Mouse (Mus musculus) B cell, adult 2 months (primary cell): ENCODE measurements around the gene Krt31.

ENCODE experiments used
- DNase-seq, 2 experiments: peaks; one replicate each; pipeline ENCODE4 v3.0.0; 2022

The Krt31 gene

DNA sequence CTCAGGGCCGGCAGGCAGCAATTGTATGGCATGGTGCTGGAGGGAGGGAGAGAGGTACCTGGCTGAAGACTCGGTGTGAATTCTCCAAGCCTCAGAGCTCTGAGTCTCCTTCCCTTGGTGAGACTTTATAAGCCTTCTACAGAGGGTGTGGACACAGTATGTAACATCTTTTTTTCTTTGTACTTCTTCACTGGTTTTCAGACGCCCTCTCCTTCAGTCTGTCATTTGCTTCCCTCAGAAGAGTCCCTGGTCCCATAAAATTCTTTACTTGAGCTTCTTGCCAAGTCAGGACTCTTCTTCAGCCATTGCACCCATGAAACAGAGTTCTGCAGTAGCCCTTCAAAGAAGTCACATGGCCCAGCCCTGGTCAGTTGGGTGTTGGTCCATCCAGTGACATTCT is at the start of gene Krt31:
Gene Krt31, minus strand, starts transcription at position 101 of the 400 bp plus-strand sequence.
- DNase-seq = no peak

DNA sequence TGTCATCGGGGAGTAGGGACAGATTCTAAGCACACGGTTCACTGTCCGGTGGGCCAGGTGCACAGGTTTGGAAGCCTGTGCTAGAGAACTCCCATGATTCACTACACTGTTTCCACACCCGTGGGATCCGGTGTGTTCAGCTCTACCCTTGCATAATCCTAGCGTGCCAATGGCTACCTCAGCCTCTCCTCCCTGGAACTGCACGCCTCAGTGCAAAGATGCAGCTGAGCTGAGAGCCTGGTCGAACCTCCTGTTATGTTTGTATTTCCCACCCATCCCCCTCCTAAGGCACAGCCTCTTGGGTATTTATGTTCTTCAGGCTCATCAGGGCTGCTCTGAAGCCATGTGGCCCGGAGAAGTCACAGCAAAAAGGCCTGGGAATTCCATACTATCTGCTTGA is 47.5 kb upstream of the Krt31 start:
- no peak for DNase-seq

DNA sequence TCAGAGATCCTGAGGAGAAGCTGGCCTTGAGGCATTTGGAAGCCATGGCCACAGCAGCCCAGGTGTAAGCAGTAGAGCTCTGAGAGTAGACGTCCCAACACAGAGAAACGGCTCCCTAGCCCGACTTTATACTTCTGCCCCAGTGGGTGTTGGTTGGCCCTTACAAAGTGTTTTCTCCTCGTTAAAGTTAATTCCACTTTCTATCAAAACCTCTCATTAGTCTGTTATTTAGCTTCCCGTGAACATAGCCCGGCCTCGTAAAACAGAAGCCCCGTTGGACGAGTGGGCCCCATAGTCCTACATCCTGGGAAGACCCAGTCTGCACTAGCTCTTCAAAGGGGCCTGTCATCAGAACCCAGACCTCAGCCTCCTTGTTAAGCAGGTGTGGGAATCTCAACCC is 45.8 kb upstream of the Krt31 start, which contains the start of gene Krt35:
Gene Krt35, minus strand, starts transcription at position 101 of the 400 bp plus-strand sequence.
- DNase-seq = no peak

DNA sequence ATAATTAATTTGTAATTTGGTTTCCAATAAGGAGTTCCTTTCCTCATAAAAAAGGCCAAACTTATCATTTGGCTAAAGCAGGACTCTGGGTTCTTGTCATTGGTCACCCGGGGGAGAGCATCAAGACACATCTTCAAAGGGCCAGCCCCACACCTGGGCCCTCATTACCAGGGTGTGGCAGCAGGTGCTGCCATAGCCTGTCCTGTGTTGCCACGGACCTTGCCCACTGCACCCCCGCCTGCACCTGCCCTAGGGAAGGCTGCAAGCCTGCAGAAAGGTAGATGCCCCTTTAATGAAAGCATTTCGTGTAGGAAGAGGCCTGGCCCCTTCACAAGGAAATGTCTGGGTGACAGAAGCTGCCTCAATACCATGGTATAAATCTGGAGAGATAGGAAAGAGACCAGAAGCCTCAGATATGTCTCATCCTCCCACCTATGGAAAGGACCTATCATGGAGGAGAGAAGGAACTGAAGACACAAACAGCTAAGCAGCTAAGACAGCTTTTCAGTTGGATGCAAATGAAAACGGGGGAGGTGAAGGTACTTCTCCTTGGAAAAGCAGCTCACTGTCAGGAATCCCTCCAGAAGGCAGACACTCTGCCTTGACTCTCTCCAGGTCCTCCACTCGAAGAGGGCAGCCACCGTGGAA is 38.2 kb upstream of the Krt31 start:
- DNase-seq = no peak

DNA sequence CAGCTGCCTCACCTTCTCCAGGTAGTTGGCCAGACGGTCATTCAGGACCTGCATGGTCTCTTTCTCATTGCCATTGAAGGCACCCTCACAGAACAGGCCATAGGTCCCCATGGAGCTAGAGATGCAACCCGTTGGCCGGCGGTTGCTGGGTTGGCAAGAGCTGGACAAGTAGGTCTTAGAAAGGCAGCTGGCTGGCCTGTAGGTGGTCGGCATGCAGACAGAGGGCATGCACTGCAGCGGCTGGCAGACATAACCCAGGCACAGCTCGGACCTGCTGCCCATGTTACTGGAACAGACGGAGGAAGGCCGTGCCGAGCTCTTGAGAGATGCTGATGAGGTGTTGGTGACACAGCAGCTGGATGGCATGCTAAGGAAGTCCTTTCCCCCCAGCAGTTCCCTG is 37.5 kb upstream of the Krt31 start, which contains the start of gene Krt32:
Gene Krt32, minus strand, starts transcription at position 366 of the 400 bp plus-strand sequence.
- no peak for DNase-seq

DNA sequence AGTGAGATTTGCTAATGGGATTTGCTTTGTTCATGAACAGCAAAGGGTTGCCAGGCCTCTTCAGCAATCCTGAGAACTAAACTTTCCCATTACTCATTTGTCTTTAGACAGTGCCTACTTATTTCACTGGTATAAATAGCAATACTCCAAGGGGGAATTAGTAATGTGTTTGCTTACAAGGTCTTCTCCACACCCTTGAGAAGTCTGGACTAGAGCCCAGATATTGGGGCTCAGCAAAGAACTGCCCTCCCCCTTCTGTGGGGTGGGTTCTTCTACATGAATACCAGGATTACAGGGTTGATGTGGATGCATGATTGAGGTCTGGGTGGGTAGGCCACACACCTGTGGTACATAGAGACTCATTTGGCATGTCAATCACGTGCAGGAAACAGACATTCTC is 23.5 kb upstream of the Krt31 start:
- no peak for DNase-seq

DNA sequence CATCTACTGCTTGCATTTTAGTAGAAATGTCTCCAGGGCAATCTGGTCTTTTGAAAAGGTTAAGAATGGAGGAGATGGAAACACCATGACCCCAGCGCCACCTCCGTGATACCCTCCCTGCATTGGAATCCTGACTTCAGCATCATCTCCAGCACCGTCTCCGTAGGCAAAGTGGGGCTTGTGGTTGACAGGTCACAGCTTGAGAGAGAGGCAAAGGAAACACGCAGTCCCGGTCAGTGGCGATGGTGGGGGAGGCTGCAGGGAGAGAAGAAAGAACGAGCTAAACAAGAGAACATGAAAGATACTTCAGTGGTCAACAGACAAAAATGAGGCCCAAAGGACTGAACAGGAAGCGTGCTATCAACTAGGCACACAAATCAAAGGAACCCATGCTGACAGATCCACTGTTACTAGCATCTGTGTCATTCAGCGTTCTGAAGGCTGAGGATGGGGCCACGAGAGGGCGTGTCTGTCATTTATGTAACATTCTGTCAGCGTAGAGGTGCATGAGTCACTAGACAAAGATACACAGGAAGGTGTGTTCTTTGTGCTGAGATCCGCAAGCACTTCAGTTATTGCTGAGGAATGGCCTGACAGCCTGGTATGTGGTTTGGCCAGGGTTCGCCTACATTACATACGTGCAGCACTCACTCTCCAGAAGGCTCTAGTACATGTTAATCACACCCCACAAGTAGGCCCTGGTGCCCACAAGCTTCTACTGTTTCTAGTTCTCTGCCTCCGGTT is 17.1 kb upstream of the Krt31 start:
- DNase-seq = no peak

DNA sequence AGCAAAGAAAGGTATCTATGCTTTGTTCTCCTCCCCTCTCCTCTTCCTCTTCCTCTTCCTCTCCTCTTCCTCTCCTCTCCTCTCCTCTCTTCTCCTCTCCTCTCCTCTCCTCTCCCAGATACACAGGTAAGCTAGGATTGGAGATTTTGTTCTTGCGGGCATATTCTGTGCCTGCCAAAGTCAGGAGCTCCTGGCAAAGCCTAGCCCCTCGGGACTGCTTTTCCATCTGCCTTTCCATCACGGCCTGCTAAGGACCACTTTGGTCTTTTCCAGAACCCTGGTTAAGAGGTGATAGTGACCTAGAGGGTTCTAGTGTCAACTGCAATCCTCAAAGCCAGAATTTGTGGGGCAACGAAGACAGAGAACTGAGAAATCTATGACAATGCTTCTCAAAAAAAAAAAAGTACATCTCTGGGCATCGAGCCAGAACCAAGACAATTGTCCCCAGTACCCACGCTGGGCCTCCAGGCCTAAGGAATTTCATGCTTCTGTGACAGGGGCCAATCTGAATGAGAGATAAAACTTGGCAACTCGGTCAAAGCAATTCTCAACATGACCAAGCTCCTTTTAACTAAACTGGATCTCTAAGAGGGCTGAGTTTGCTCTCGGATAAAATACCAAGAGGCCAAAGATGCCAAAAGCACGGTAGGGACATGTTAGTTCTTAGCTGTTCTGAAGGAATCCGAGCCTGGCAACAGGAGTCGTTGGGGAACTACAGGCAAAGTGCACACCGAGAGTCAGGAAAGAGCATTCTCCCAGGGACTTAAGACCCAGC is 16.1 kb upstream of the Krt31 start:
- DNase-seq = no peak

DNA sequence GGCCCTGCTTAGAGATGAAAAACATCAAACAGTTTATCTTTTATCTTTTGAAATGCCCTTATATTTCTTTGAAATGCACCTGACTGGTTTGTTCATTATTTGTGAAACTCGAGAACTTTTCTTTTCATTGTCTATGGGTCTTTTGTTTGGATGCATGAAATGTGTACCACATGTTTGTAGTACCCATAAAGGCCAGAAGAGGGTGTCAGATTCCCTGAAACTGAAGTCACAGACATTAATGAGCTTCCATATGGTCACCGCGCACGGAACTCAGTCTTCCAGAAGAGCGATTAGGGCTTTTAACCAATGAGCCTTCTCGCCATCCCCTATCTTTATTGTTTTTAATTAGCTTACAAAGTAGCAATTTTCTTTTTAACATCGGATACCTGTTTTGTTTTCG is 8.5 kb upstream of the Krt31 start:
- no peak for DNase-seq

DNA sequence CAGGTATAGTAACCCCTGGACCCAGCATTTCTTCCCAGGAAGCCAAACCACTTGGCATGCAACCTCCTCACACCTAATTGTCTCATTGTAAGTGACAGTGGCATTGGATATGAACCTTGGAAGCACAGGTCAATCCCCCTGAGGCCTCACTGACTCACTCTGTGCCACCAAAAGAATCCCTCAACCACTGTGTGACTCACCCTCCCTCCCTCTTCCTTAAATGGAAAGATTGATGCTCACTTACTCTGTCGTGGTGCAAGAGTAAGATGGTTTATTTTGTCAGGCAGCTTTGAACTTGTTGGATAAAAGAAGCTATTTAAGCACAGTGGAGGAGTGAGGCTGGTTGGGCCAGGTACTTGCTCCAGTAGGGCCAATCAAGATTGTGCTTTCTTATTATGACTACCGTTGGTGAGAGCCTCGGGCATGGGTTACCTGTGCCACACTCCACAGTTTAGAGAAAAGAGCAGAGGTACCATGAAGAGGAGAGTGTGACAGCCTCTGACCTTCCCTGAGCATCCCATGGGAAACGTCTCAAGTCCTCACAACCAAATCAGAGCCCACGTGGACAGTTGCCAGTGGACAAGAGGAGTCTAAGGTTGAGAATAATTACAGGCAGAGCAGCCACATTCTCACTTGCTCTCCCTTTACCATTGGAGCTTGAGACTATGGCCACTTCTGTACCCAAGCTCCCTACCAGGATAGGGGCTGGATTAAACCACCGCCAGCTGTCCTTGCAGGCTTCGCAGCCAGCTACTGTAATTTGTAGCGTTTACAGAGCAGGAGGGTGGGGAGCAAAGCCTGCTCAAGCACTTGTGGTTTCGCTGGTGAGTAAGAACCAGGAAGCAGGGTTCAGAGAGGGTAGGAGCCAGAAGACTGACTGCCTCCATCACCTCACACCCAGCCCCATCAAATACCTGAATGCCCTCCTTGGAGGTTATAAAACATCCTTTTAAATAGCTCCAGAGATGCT is 5.6 kb upstream of the Krt31 start:
- DNase-seq = no peak

DNA sequence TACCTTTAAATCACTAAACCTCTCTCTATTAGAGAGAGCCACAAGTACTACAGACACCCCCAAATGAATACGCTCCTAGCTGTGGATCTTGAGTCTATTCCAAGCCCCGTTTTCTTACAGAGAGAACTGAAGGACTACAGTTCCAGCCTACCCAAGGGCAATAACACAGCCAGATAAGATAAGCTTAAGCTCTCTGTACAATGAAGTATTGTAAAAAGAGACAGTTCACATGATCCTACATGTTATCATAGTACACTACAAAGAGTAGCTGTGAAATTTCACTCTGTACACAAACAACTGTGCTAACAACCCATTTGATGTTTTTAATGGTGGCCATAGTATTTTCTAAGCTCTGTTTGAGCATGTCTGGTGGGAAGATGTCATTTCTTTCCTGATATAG is 3.2 kb downstream of the Krt31 start:
- DNase-seq = no peak

DNA sequence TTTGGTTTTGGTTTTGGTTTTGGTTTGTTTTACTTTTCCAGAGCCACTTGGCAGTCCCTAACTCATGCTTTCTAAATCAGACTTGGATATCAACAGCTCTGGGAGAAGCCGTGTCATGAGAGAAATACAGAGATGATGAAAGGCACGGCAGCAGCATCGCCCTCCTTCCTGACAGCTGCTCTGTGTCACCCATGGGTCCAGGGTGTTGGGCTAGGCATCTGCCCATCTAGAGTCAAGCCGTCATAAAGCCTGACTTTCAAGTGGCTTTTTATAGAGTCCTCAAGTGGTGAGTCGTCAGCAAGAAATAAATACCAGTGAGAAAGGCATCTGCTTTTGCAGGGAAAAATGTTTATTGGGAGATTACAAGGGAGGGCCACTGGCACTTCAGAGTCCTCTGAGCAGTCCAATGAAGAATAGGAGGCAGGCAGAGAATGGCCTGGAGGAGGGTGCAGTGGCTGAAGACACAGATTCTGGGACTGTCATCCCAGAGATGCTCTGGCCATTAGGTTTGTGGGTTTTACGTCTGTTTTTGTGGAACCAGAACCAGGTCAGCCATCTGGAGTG is 4.0 kb downstream of the Krt31 start:
- no peak for DNase-seq

DNA sequence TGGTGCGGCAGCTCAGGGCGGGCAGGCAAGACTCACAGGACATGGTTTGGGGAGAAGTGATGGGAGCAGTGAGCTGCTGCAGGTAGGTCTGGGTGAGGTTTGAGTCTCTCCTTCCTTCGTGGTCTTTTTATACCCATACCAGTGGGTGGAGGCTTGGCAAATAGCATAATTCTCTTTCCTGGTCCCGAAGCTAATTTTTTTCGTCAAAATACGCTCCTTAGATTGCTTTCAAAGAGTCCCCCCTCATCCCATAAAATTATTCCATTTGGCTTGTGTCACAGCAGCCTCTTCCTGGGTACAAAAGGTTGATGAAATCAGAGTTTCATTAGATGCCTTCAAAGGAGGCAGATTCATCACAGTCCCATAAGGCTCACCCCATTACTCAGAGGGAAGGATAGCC is 8.9 kb downstream of the Krt31 start, which contains the start of gene Krt34:
Gene Krt34, minus strand, starts transcription at position 101 of the 400 bp plus-strand sequence.
- no peak for DNase-seq

DNA sequence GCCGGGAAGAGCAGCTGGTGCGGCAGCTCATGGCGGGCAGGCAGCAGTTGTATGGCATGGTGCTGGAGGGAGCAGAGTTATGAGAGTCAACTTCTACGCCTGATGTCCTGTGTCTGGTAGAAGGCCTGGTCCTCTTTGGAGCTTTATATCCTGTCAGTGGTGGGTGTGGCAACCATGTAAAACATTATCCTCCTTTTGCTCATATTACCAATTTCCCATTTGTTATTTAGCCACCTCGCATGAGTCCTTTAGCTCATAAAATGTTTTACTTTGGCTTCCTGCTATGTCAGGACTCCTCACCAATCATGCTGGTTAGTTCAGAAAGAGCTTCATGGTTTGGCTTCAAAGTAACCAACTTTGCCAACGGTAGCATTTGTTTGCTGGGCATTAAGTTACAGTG is 20.6 kb downstream of the Krt31 start, which contains the start of gene Krt33b:
Gene Krt33b, minus strand, starts transcription at position 101 of the 400 bp plus-strand sequence.
- DNase-seq = no peak

DNA sequence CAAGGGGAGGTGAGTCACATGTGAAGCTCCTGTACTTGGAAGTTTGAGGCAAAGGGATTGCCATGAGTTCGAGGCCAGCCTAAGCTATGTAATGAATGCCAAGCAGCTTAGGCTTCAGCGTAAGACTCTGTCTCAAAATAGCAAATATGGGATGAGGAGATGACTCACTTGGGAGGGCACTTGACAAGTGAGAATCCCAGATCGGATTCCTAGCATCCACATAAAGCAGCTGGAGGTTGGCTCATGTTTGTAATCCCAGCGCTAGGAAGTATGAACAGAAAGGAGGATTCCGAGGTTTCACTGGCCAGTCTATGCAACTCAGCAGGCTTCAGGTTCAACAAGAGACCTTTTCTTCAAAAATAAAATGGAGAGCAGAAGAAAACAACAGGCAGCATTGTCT is 28.9 kb downstream of the Krt31 start:
- DNase-seq = no peak

DNA sequence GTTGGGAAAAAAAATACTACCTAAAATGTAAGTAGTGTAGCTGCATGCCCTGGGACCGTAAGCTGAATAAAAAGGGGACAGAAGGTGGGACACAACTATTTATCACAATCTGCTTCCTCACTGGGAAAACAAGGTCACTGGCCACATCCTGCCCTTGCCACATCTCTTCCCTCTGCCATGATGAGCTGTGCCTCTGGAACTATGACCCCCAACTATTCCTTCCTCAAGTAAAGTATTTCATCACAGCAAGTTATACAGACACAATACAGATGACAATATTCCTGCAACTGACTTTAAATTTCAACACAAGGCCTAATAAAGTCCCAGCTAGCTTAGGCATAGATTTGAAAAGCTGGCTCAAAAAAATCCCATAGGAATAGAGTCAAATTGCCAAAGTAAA is 30.9 kb downstream of the Krt31 start:
- DNase-seq = no peak

DNA sequence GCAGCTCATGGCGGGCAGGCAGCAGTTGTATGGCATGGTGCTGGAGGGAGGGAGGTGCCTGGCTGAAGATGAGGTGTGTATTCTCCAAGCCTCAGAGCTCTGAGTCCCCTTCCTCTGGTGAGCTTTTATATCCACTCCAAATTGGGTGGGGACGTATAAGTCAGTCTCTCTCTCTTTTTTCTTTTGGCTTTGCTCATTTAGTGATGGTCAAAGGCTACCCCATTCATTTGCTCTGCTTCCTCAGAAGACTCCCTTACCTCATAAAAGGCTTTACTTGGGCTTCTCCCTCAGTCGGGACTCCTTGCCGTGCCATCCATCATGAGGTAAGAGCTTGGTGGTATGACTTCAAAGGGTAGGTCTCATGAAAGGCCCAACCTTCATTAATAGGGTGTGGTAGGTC is 34.2 kb downstream of the Krt31 start, which contains the start of gene Krt33a:
Gene Krt33a, minus strand, starts transcription at position 101 of the 400 bp plus-strand sequence.
- DNase-seq = no peak

DNA sequence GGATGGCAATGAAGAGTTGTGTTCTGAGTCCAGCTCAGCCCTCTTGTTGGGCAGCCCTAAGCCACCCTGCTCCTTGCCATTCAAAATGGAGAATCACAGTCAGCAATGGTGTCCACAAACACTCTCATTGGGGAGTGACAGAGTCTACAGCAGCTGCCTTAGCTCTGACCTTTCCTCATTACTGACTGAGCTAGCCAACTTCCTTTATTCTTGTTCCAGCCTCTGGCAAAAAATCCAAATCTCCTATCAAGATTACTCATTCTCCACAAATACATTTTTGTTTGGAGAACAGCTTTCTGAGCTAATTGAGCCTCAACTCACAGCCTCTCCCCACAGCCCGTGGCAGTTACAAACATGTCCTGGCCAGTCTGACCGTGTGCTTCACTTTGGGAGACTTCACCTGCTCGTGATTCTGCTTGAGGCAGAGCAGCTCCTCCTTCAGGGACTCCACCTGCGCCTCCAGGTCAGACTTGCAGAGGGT is 36.6 kb downstream of the Krt31 start:
- DNase-seq = no peak

DNA sequence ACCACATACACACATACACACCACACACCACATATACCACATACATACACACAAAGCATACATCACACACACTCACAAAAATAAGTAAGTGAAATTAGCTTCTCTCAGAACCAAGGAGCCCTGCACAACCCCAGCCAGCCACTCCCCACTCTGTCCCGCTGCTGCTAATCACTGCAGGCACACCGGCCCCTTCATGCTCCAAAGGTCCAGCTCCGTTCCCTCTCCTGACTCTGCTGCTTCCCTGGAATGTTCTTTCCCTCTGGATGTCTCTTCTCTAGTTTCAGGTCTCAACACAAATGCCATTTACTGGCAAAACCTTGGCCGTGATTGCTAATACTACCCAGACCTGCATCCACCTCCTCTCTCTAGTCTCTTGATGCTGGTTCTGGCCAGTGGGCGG is 39.7 kb downstream of the Krt31 start:
- DNase-seq = no peak

DNA sequence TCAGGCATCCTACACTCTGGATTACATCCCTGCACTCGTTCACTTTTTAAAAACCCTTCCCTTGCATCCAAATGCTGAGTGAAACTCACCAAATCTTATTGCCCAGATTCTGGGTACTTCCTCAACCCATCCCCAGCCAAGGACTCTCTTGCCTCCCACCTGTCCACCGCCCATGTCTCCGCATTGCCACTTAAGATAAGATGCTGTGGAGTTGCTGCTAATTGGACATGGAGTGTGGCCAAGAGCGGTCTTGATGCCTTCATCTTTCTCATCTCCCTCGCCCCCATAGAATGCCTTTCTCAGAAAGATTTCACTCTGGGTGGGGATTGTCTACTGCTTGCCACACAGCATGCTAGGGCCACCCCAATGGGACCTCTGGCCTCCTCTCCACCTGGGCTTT is 42.0 kb downstream of the Krt31 start:
- DNase-seq = no peak

DNA sequence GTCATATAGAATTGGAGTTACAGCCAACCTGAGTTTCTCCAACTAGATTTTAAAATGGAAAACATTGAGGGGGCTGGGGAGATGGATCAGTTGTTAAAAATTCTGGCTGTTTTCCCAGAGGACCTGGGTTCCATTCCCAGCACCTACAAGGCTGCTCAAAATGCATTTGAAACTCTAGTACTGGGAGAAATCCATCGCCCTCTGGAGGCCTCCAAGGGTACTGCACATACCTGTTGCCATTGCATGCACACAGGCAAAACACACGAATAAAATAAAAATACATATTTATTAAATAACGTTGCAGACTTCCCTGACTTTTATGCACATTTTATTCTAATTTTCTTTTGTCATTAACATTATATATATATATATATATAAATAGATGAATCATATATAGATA is 43.7 kb downstream of the Krt31 start:
- peak; percentile 5 to 18 for DNase-seq

DNA sequence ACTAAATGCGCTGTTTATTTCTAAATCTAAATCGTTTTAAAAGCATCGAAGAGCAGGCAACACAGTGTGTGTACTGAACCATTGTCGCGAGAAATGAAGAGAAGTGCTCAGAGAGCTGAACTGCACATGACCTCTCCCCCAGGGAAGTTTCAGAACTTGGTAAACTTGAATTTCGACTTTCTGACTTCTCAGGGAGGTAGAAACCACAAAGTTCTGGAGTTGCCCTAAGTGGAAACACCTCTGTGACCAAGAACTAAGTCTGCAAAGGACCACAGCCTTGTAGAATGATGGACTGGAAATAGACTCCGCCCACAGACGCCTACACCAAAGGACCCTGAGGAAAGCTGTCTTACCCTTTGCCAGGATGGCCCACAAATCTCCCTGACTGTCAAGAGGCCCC is 44.4 kb downstream of the Krt31 start:
- no peak for DNase-seq
